Mouse (Mus musculus): ENCODE results near the gene Slc35f3. TPM values are rescaled to one million over a fixed set of nuclear protein-coding genes. Genes with fewer than 3 reads are reported as not detected.

The Slc35f3 gene
- polyA plus RNA-seq, 1 experiment from 2014 or later: 0.18 TPM

GRCm38 (mm10) chr8:126341200-126341599 is 42.8 kb downstream of the Slc35f3 start:
- H3K4me1 ChIP-seq: no peaks in the 10 kb centered on the region
- no peak overlapping the region for H3K9ac ChIP-seq
- 91% methylated on average over 1 of the region's 1 CpGs for WGBS
- no peak overlapping the region for H3K4me3 ChIP-seq
- H3K4me2 ChIP-seq: no peak overlapping the region
- no peaks in the 10 kb centered on the region for H3K27me3 ChIP-seq
- H3K27ac ChIP-seq: no peak overlapping the region
- no peaks in the 10 kb centered on the region for H3K9me3 ChIP-seq (replicated peaks)
- ATAC-seq: no peak
- H3K36me3 ChIP-seq (ENCODE audit: poor library complexity, severe bottlenecking): no peaks in the 10 kb centered on the region

DNA sequence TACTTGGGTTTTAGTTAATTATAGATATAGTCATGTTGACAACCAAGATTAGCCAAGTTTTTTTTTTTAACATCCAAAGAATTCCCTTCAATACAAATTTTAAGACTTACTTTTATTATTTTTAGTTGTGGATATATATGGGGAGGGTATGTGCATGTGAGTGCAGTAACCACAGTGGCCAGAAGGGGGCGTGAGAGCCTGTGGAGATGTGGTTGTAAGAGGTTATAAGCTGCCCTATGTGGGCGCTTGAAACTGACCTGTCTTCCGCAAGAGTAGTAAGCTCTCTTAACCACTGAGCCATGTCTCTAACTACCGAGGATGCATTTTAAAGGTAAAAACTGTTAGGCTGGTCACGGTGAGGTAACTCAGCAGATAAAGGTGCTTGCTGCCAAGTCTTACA is 45.1 kb downstream of the Slc35f3 start:
- H3K27me3 ChIP-seq: no peaks in the 10 kb centered on the region
- no peak overlapping the region for H3K4me2 ChIP-seq
- 86% methylated on average over 5 of the region's 5 CpGs for WGBS
- H3K9ac ChIP-seq: no peak overlapping the region
- H3K4me1 ChIP-seq: no peaks in the 10 kb centered on the region
- no peak overlapping the region for H3K4me3 ChIP-seq
- ATAC-seq: no peak
- no peaks in the 10 kb centered on the region for H3K9me3 ChIP-seq (replicated peaks)
- no peak overlapping the region for H3K27ac ChIP-seq
- no peaks in the 10 kb centered on the region for H3K36me3 ChIP-seq (ENCODE audit: poor library complexity, severe bottlenecking)

DNA sequence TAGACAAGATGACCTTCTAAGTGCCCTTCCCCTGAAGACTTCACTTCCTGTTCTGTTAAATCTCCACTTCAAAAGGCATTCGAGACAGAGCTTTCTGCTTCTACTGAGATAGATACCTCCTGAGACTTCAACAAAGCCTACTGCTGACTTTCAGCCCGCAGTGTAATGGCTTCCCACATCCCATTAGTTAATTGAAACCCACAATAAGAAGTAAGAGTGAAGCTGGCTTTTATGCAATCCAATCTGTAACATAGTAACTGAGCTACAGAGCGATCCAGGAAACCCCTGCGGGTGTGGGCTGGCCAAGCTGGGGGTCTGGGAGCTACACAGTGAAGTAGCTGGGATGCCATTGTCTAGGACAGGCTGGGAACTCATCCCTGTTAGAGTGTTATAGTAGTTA is 46.7 kb downstream of the Slc35f3 start:
- H3K27me3 ChIP-seq: no peaks in the 10 kb centered on the region
- H3K36me3 ChIP-seq (ENCODE audit: poor library complexity, severe bottlenecking): no peaks in the 10 kb centered on the region
- H3K4me3 ChIP-seq: no peak overlapping the region
- H3K9ac ChIP-seq: no peak overlapping the region
- ATAC-seq: no peak
- no peaks in the 10 kb centered on the region for H3K9me3 ChIP-seq (replicated peaks)
- no peak overlapping the region for H3K4me2 ChIP-seq
- H3K27ac ChIP-seq: no peak overlapping the region
- WGBS: 38% methylated on average over 4 of the region's 4 CpGs
- H3K4me1 ChIP-seq: no peaks in the 10 kb centered on the region

DNA sequence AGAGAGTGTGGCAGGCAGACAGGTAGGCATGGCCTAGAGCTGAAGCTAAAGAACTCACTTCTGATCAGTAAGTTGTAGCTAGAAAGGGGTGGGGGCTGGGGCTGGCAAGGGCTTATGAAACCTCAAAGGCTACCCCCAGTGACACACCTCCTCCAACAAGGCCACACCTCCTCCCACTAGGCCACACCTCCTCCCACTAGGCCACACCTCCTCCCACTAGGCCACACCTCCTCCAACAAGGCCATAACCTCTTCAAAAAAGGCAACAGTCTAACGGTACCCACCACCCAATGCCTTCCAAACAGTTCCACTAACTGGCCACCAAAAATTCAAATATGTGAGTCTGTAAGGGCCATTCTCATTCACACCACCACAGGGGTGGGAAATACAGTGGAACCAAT is 54.9 kb downstream of the Slc35f3 start:
- no peak overlapping the region for H3K9ac ChIP-seq
- H3K4me2 ChIP-seq: no peak overlapping the region
- H3K4me3 ChIP-seq: no peak overlapping the region
- no peak overlapping the region for H3K27ac ChIP-seq
- WGBS: 88% methylated on average over 1 of the region's 1 CpGs
- no peaks in the 10 kb centered on the region for H3K4me1 ChIP-seq
- no peaks in the 10 kb centered on the region for H3K27me3 ChIP-seq
- no peak for ATAC-seq
- H3K36me3 ChIP-seq (ENCODE audit: poor library complexity, severe bottlenecking): no peaks in the 10 kb centered on the region
- H3K9me3 ChIP-seq (replicated peaks): 0 out of 2 replicates have a peak, but pooled peaks cover 5% of the 10 kb centered on the region

GRCm38 (mm10) chr8:126357946-126358345 is 59.6 kb downstream of the Slc35f3 start:
- no peaks in the 10 kb centered on the region for H3K4me1 ChIP-seq
- no peak overlapping the region for H3K4me3 ChIP-seq
- no peak for ATAC-seq
- 0 out of 2 replicates have a peak, but pooled peaks cover 5% of the 10 kb centered on the region for H3K9me3 ChIP-seq (replicated peaks)
- 24% methylated on average over 3 of the region's 3 CpGs for WGBS
- no peaks in the 10 kb centered on the region for H3K27me3 ChIP-seq
- H3K9ac ChIP-seq: no peak overlapping the region
- no peak overlapping the region for H3K4me2 ChIP-seq
- H3K27ac ChIP-seq: no peak overlapping the region
- H3K36me3 ChIP-seq (ENCODE audit: poor library complexity, severe bottlenecking): no peaks in the 10 kb centered on the region

DNA sequence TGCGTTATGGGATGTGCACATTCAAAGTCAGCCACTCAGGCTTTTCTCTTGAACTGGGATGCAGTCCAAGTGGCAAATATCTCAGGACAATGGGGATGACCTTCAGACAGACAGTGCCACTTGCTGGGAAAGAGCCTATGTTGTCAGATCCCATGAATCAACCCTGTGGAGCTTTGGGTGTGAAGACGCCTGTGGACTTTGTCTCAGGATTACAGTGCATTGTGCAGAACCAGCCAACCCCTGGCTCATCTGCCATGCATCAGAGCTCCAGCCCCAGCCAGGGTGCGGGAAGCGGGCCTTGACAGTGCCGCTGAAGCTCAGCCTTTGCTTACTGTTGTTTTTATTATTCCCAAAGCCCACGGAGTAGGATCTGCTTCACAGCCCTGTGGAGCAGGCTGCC is 60.9 kb downstream of the Slc35f3 start:
- no peaks in the 10 kb centered on the region for H3K4me1 ChIP-seq
- no peaks in the 10 kb centered on the region for H3K27me3 ChIP-seq
- H3K27ac ChIP-seq: no peak overlapping the region
- ATAC-seq: no peak
- H3K36me3 ChIP-seq (ENCODE audit: poor library complexity, severe bottlenecking): no peaks in the 10 kb centered on the region
- H3K4me2 ChIP-seq: no peak overlapping the region
- WGBS: 54% methylated on average over 6 of the region's 6 CpGs
- H3K9ac ChIP-seq: no peak overlapping the region
- 0 out of 2 replicates have a peak, but pooled peaks cover 5% of the 10 kb centered on the region for H3K9me3 ChIP-seq (replicated peaks)
- no peak overlapping the region for H3K4me3 ChIP-seq

DNA sequence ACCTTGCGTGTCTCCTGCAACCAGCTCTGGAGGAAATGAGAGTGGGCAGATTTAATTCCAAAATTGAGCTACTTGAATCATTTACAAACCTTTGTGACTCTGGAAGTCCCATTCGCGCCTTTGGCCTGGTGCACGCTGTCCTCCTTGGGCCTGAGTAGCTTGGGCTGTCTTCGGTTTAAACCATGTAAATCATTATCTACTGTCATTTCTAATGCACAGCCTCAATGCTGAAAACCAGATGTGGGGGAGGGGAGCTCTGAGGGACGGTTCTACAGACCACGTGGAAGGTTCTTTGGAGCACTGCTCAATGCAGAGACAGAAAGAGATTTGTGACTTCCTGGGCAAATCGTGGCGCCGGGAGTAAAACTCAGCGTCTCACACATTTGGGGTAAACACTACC is 61.7 kb downstream of the Slc35f3 start:
- 0 out of 2 replicates have a peak, but pooled peaks cover 5% of the 10 kb centered on the region for H3K9me3 ChIP-seq (replicated peaks)
- no peaks in the 10 kb centered on the region for H3K4me1 ChIP-seq
- no peak for ATAC-seq
- H3K4me3 ChIP-seq: no peak overlapping the region
- 82% methylated on average over 11 of the region's 11 CpGs for WGBS
- H3K4me2 ChIP-seq: no peak overlapping the region
- H3K9ac ChIP-seq: no peak overlapping the region
- no peaks in the 10 kb centered on the region for H3K36me3 ChIP-seq (ENCODE audit: poor library complexity, severe bottlenecking)
- no peak overlapping the region for H3K27ac ChIP-seq
- no peaks in the 10 kb centered on the region for H3K27me3 ChIP-seq

DNA sequence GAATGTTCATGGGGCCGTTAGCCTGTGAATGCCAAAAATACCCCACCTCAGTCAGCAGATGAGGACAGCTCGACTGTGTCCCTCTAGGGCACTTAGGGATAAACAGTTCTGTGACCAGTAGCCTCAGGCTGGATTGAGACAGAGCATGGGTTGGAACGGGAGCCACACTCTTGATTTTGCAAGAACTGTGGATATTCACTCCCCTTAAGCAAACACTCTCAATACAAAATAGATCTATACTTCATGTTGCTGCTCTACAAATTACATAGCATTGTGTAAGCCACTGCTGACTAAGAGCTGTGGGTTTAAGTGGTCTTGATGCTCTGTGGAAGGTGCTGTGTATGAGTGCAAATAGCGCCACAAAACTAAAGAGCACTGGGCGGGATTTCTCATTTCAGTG is 62.3 kb downstream of the Slc35f3 start:
- H3K9me3 ChIP-seq (replicated peaks): 0 out of 2 replicates have a peak, but pooled peaks cover 5% of the 10 kb centered on the region
- H3K27me3 ChIP-seq: no peaks in the 10 kb centered on the region
- ATAC-seq: no peak
- no peak overlapping the region for H3K4me3 ChIP-seq
- 59% methylated on average over 5 of the region's 5 CpGs for WGBS
- H3K36me3 ChIP-seq (ENCODE audit: poor library complexity, severe bottlenecking): no peaks in the 10 kb centered on the region
- H3K4me1 ChIP-seq: no peaks in the 10 kb centered on the region
- no peak overlapping the region for H3K4me2 ChIP-seq
- no peak overlapping the region for H3K9ac ChIP-seq
- no peak overlapping the region for H3K27ac ChIP-seq

DNA sequence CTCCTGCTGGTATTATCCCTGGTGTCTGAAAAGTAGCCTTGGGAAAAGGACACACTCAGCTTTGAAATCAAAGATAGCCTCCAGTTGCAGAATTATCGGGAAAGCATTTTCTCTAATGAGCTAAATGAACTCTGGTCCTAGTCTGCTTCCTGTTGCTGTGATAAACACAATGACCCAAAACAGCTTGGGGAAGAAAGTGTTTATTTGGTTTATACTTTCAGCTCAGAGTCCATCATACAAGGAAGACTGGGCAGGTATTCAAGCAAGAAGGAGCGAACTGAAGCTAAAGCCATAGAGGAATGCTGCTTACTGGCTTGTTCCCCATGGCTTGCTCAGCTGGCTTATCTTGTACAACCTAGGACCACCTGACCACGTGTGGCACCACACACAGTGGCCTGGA is 67.9 kb downstream of the Slc35f3 start:
- Histone ChIP-seq H3K4me1 (no peaks in the 10 kb centered on the region), H3K9ac (no peak overlapping the region), H3K9me3 (replicated peaks) (no peaks in the 10 kb centered on the region), H3K4me3 (no peak overlapping the region), H3K4me2 (no peak overlapping the region), H3K36me3 (ENCODE audit: poor library complexity, severe bottlenecking) (no peaks in the 10 kb centered on the region), H3K27me3 (no peaks in the 10 kb centered on the region; the same call in 1 of the 2 replicates), H3K27ac (no peak overlapping the region)
- no peak for ATAC-seq
- 76% methylated on average over 3 of the region's 3 CpGs for WGBS

DNA sequence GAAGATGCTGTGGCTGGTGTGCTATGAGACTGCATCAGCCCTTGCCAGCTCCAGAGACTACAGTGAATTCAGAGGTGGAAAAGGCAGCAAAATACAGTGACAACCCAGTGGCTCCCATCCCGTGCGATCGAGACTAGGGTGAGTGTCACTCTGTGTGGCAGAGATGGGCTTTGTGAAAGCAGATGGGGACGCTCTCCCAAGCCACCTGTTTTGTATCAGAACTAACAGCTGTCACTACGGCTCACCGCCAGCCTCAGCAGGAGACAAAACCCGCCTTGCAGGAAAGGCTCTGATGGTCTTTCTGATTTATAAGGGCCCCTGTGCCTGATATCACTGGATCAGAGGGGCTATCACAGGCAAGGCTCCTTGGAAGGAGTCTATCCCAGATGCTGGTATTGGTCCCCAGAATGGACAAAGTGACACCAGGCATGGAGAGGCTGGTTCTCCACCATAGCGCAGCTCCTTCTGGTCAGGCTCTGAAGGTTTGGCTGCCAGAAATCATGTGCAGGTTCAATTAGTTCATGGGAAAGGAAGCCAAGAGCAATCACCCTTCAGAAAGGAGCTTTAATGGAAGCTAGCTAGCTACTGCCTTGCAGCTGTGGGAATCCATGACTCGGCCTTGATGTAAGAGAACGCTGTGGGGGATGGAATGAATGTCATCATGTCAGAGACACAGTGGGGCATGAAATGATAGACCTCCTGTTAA is 70.1 kb downstream of the Slc35f3 start:
- no peak overlapping the region for H3K4me2 ChIP-seq
- no peaks in the 10 kb centered on the region; the same call in 1 of the 2 replicates for H3K27me3 ChIP-seq
- H3K36me3 ChIP-seq (ENCODE audit: poor library complexity, severe bottlenecking): no peaks in the 10 kb centered on the region
- H3K4me3 ChIP-seq: no peak overlapping the region
- no peaks in the 10 kb centered on the region for H3K9me3 ChIP-seq (replicated peaks)
- no peak overlapping the region for H3K9ac ChIP-seq
- no peaks in the 10 kb centered on the region for H3K4me1 ChIP-seq
- H3K27ac ChIP-seq: no peak overlapping the region
- no peak for ATAC-seq
- whole genome bisulfite sequencing: 82% methylated on average over 10 of the region's 10 CpGs

GRCm38 (mm10) chr8:126371871-126372270 is 73.5 kb downstream of the Slc35f3 start:
- no peak for ATAC-seq
- Histone ChIP-seq H3K9ac (no peak overlapping the region), H3K27me3 (no peaks in the 10 kb centered on the region; the same call in 1 of the 2 replicates), H3K27ac (no peak overlapping the region), H3K4me3 (no peak overlapping the region), H3K4me1 (no peaks in the 10 kb centered on the region), H3K9me3 (replicated peaks) (no peaks in the 10 kb centered on the region), H3K36me3 (ENCODE audit: poor library complexity, severe bottlenecking) (no peaks in the 10 kb centered on the region), H3K4me2 (no peak overlapping the region)
- WGBS: 83% methylated on average over 3 of the region's 3 CpGs

DNA sequence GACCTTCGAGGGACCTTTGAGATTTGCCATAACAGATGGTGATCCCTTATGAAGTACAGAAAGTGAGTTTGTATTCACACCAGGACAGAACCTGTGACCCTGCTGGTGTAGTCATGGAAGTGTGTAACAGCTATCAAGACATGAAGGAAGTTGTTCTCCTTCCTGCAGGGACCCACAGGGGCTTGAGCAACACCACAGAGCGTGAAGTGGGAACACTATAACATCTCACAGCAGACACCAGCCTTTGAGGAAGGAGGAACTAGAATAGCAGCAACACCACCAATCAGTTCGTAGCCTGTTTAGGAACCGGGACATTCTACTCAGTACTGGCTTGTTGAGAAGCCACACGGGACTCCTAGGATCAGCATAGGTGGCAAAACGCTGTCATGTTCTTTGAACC is 81.2 kb downstream of the Slc35f3 start:
- 90% methylated on average over 6 of the region's 6 CpGs for WGBS
- H3K4me2 ChIP-seq: no peak overlapping the region

DNA sequence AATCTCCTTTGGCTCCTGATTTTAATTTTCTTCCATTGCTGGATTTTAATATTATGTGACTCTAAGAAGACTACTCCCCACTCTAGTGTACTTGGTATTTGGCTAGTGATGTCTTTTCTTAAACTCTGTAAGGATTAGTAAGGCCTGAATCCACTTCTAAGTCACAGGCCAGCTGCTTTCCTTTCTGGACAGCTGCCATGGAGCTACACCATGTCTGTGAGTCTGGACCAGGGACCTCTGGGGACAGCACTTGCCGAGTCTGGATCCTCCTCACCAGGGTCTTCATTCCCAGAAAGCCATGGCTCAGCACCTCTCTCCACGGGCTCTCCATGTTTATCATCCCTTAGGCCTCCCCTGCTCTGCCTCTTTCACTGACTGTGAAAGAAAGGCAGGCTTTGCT is 81.8 kb downstream of the Slc35f3 start:
- ATAC-seq: no peak
- no peaks in the 10 kb centered on the region for H3K36me3 ChIP-seq (ENCODE audit: poor library complexity, severe bottlenecking)
- WGBS: 62% methylated on average over 2 of the region's 2 CpGs
- no peak overlapping the region for H3K4me3 ChIP-seq
- H3K4me1 ChIP-seq: no peaks in the 10 kb centered on the region
- H3K27ac ChIP-seq: no peak overlapping the region
- H3K9ac ChIP-seq: no peak overlapping the region
- H3K27me3 ChIP-seq: 0 out of 2 replicates have a peak, but pooled peaks cover 3% of the 10 kb centered on the region
- no peaks in the 10 kb centered on the region for H3K9me3 ChIP-seq (replicated peaks)
- no peak overlapping the region for H3K4me2 ChIP-seq

More for the DNA sequence above, 81.2 kb downstream of the Slc35f3 start:
- Histone ChIP-seq H3K4me3 (no peak overlapping the region), H3K9me3 (replicated peaks) (no peaks in the 10 kb centered on the region), H3K4me1 (no peaks in the 10 kb centered on the region), H3K9ac (no peak overlapping the region), H3K27ac (no peak overlapping the region), H3K36me3 (ENCODE audit: poor library complexity, severe bottlenecking) (no peaks in the 10 kb centered on the region), H3K27me3 (0 out of 2 replicates have a peak, but pooled peaks cover 3% of the 10 kb centered on the region)
- ATAC-seq: no peak

Measured in forebrain, embryonic 13.5 days (tissue).